Mouse (Mus musculus): ENCODE measurements around the gene Tenm3. TPM values are rescaled to one million over a fixed set of nuclear protein-coding genes. Genes with fewer than 3 reads are reported as not detected.

Gene Tenm3
- polyA plus RNA-seq, 1 experiment from 2014 or later: 23.4 TPM

- Histone ChIP-seq H3K9me3 (no peaks in the 10 kb centered on the region), H3K9ac (replicated peaks) (no peak overlapping the region), H3K4me1 (peaks cover 26% of the 10 kb centered on the region), H3K27me3 (no peaks in the 10 kb centered on the region), H3K4me2 (replicated peaks) (no peak overlapping the region), H3K36me3 (no peaks in the 10 kb centered on the region), H3K27ac (replicated peaks) (no peak overlapping the region), H3K4me3 (no peak overlapping the region)
- peak; percentile 30; the same call in 1 of the 2 replicates for ATAC-seq (replicated peaks)
- WGBS: 32% methylated on average over 6 of the region's 6 CpGs
Measured at GRCm38 (mm10) chr8:48490635-48491165, 353.1 kb downstream of the Tenm3 start.

DNA sequence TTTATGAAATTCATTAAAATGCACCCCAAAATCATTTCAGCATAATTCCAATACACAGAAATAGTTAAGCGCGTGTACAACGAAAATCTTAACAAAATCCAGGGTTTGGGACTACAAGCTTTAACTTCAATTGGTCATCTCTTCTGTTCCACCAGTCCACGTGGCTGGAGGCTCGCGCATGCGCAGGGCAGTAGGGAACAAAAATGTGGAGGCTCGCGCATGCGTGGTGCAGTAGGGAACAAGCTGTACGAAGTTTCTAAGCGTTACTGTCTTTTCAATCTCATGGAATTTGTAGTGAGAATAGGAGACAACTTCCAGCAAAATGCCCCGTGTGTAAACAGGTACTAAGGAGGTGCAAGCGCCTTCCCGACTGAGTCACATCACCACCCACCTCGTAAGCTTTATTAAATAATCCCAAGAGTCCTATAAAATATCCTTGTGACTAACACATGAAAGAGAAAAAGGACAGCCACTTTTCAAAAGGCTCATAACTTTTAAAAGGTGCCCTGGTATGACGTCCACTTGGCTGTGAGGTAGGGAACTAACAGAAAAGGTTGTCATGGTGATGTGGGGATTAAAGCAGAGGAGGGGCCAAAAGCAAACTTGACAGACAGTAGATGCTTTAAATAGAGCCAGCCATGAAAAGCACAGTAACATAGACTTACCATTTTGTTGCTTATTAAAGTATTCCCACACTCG lies 353.7 kb downstream of the Tenm3 start:
- no peaks in the 10 kb centered on the region for H3K9me3 ChIP-seq
- H3K36me3 ChIP-seq: no peaks in the 10 kb centered on the region
- H3K4me3 ChIP-seq: no peak overlapping the region
- peaks cover 26% of the 10 kb centered on the region for H3K4me1 ChIP-seq
- 48% methylated on average over 18 of the region's 18 CpGs for WGBS
- H3K27me3 ChIP-seq: no peaks in the 10 kb centered on the region
- peak; percentile 32; the same call in 1 of the 2 replicates for ATAC-seq (replicated peaks)
- H3K4me2 ChIP-seq (replicated peaks): peak overlapping the region; percentile 27
- H3K27ac ChIP-seq (replicated peaks): no peak overlapping the region
- H3K9ac ChIP-seq (replicated peaks): no peak overlapping the region

DNA sequence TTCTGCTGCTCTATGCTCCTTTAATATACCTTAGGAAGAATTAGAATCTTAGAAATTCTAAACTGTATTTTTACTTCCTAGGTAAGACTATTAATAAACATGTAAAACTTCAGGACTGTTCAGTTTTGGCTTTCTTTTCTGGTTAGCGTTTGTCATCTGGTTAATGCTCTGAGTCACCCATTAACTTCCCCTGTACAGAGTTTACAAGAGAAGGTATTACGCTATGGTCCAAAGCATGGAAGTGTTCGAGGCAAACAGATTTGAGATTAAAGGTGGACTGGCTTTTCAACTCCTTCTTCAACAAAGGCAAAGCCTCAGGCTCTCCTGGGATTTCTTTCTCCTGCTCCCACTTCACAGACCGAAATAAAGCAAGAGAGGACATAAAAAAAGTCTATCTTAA lies 354.3 kb downstream of the Tenm3 start:
- Histone ChIP-seq H3K4me1 (peaks cover 26% of the 10 kb centered on the region), H3K9ac (replicated peaks) (no peak overlapping the region), H3K36me3 (no peaks in the 10 kb centered on the region), H3K4me3 (no peak overlapping the region), H3K4me2 (replicated peaks) (no peak overlapping the region), H3K27ac (replicated peaks) (no peak overlapping the region), H3K9me3 (no peaks in the 10 kb centered on the region), H3K27me3 (no peaks in the 10 kb centered on the region)
- no peak for ATAC-seq (replicated peaks)
- 62% methylated on average over 4 of the region's 4 CpGs for WGBS

GRCm38 (mm10) chr8:48488809-48489208 lies 354.9 kb downstream of the Tenm3 start:
- Histone ChIP-seq H3K9ac (replicated peaks) (no peak overlapping the region), H3K4me2 (replicated peaks) (no peak overlapping the region), H3K4me3 (no peak overlapping the region), H3K27ac (replicated peaks) (no peak overlapping the region), H3K27me3 (no peaks in the 10 kb centered on the region), H3K36me3 (no peaks in the 10 kb centered on the region), H3K9me3 (no peaks in the 10 kb centered on the region), H3K4me1 (peaks cover 26% of the 10 kb centered on the region)
- 0 out of 2 replicates have a peak, but pooled peaks have one; percentile 23 for ATAC-seq (replicated peaks)
- 58% methylated on average over 7 of the region's 7 CpGs for WGBS

GRCm38 (mm10) chr8:48484143-48484542 lies 359.6 kb downstream of the Tenm3 start:
- no peaks in the 10 kb centered on the region for H3K27me3 ChIP-seq
- no peaks in the 10 kb centered on the region for H3K9me3 ChIP-seq
- 76% methylated on average over 5 of the region's 5 CpGs for WGBS
- H3K27ac ChIP-seq (replicated peaks): no peak overlapping the region
- H3K9ac ChIP-seq (replicated peaks): no peak overlapping the region
- H3K4me3 ChIP-seq: no peak overlapping the region
- no peaks in the 10 kb centered on the region for H3K36me3 ChIP-seq
- ATAC-seq (replicated peaks): no peak
- H3K4me2 ChIP-seq (replicated peaks): no peak overlapping the region
- H3K4me1 ChIP-seq: peaks cover 25% of the 10 kb centered on the region

DNA sequence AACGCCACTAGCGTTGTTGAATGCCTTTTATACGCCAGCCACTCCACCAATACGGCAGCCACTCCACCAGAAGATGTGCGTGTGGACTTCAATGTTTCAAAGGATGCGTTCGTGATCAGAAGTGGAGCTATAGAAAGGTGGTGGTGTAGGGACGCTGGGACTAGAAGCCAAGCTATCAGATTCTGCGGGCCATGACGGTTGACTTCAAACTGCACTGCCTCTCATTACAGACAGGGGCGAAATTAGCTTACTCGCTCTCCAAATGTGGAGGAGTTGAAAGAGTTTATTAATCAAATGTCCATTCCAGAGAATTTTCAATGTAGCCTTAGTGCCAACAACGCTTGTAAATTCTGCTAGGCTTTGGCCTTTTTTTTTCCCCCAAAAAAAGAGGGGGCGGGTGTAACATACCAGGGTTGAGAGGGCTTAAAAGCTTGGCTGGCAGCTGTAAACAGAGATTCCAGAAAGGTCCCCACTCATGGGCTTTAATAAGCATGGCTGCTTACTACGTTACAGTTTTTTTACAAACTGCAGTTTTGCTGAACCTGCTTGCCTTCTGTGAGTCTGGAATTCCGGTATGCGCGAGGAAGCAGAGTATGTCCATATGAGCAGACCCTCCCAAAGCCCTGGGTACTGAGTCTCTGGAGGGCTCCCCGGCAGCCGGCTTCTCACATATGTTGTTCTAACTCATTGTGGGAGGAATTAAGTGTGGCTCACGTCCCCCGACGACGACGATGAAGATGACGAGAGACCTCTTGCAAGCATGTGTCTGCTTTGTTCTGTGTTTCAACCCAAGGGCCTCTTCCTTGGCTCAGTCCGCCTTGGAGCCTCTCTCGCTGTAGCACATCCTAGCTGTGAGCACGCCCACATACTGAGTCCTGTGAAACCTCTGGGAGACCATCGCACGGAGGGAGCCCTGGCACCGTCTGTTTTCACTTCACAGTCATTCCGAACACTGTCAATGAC lies 361.8 kb downstream of the Tenm3 start:
- no peak overlapping the region for H3K4me2 ChIP-seq (replicated peaks)

DNA sequence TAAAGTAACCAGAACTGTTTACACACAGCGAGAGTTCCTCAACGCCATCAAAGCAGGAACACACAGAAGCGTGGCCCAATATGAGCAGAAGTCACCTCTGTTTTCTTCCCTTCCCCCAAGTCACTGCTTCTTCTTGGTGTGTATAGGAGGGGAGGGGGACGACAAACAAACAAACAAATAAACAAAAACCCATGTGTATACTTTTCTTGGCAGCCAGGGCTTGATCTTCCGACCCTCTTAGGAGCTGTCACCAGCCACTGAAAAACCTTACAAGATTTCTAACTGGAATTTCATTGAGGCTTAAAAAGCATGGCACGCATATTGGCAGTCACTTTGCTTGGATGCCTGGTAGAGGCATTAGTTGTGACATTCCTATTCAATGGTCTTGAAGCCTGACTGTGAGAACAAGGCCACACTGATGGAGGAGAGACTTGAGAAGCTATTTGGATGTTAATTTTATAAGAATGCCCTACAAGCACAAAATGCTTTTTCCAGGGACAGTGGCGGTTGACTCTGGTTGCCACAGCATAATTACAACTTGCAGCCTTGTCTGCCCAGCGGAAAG lies 366.3 kb downstream of the Tenm3 start:
- Histone ChIP-seq H3K4me2 (replicated peaks) (no peak overlapping the region), H3K4me3 (no peak overlapping the region), H3K4me1 (peaks cover 19% of the 10 kb centered on the region), H3K9ac (replicated peaks) (no peak overlapping the region), H3K9me3 (no peaks in the 10 kb centered on the region), H3K27me3 (no peaks in the 10 kb centered on the region), H3K36me3 (no peaks in the 10 kb centered on the region), H3K27ac (replicated peaks) (no peak overlapping the region)
- ATAC-seq (replicated peaks): 0 out of 2 replicates have a peak, but pooled peaks have one; percentile 33
- WGBS: 37% methylated on average over 8 of the region's 8 CpGs

More for the DNA sequence above, 361.8 kb downstream of the Tenm3 start:
- Histone ChIP-seq H3K4me1 (peaks cover 19% of the 10 kb centered on the region), H3K27me3 (no peaks in the 10 kb centered on the region), H3K9ac (replicated peaks) (no peak overlapping the region), H3K36me3 (no peaks in the 10 kb centered on the region), H3K27ac (replicated peaks) (no peak overlapping the region; the same call in 1 of the 2 replicates), H3K4me3 (no peak overlapping the region), H3K9me3 (no peaks in the 10 kb centered on the region)
- 0 out of 2 replicates have a peak, but pooled peaks have one; percentile 52 for ATAC-seq (replicated peaks)
- WGBS: 61% methylated on average over 33 of the region's 33 CpGs

- no peak overlapping the region for H3K4me2 ChIP-seq (replicated peaks)
- no peak overlapping the region for H3K9ac ChIP-seq (replicated peaks)
- no peak overlapping the region for H3K4me3 ChIP-seq
- H3K4me1 ChIP-seq: peaks cover 13% of the 10 kb centered on the region
- no peak for ATAC-seq (replicated peaks)
- no peaks in the 10 kb centered on the region for H3K9me3 ChIP-seq
- H3K27ac ChIP-seq (replicated peaks): no peak overlapping the region
- H3K36me3 ChIP-seq: no peaks in the 10 kb centered on the region
- WGBS: 51% methylated on average over 1 of the region's 1 CpGs
- H3K27me3 ChIP-seq: no peaks in the 10 kb centered on the region
Measured at GRCm38 (mm10) chr8:48476896-48477295, 366.9 kb downstream of the Tenm3 start.

- peaks cover 4% of the 10 kb centered on the region for H3K4me1 ChIP-seq
- no peak overlapping the region for H3K4me2 ChIP-seq (replicated peaks)
- no peaks in the 10 kb centered on the region for H3K27me3 ChIP-seq
- WGBS: 62% methylated on average over 5 of the region's 5 CpGs
- H3K4me3 ChIP-seq: no peak overlapping the region
- no peak overlapping the region for H3K9ac ChIP-seq (replicated peaks)
- no peaks in the 10 kb centered on the region for H3K36me3 ChIP-seq
- no peaks in the 10 kb centered on the region for H3K9me3 ChIP-seq
- 0 out of 2 replicates have a peak, but pooled peaks have one; percentile 53 for ATAC-seq (replicated peaks)
- H3K27ac ChIP-seq (replicated peaks): no peak overlapping the region
Measured at GRCm38 (mm10) chr8:48467633-48468032, 376.1 kb downstream of the Tenm3 start.

DNA sequence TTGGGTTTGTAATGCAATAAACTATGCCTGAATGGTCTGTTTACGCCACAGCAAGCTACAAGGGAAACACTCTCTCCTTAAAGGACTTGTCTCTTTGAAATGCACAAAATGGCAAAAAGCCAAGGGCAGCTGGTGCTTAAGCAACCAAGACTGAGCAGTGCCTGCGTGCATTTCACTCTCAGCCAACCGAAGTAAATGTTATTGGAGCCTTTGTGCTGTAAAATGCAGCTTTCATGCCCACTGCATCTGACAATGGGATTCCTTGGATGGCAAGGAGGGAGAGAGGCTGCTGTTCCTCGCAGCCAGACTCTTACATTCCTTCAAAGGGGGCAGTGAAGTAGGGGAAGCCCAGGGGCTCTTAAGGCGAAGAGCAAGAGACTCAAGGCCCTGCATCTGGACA lies 385.4 kb downstream of the Tenm3 start:
- Histone ChIP-seq H3K27ac (replicated peaks) (peak overlapping the region; percentile 80), H3K36me3 (no peaks in the 10 kb centered on the region), H3K27me3 (0 out of 2 replicates have a peak, but pooled peaks cover 2% of the 10 kb centered on the region), H3K4me2 (replicated peaks) (no peak overlapping the region), H3K9ac (replicated peaks) (no peak overlapping the region), H3K4me1 (peaks cover 29% of the 10 kb centered on the region), H3K4me3 (no peak overlapping the region), H3K9me3 (no peaks in the 10 kb centered on the region)
- peak; percentile 94 for ATAC-seq (replicated peaks)
- 2% methylated on average over 5 of the region's 5 CpGs for WGBS

DNA sequence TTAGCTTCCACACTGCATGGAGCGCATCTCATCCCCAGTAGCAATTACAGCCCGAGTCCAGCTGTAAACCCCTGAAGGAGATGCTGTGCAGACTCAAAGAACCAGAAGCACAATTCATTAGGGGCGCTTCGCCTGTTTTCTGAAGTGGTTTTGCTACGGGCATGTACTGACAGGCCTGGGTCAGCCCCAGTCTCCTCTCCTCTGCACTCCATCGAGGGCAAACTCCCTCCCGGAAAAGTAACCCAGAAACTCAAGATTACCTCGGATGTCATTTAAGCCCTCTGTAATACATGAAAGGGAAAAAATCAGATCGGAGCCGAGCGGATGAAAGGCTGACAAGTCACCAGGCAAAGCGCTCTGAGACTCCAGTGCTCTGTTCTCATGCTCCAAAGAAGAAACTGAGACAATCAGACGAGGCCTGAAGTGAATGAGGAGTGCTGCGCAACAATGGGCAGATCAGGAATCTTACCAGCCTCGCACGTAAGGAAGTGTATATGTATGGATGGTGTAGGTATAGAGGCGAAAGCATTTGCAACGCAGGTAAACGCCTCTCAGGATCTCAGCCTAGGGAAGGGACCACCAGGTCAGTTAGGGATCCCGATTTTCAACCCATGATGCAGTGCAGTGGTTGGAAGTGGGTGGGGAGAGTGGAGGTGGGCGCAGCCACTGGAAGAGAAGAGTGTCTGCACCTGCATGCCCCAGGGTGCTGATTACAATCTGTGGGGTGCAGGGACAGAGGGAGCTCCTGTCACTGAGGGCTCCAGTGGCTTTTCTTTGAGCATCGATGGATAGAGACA lies 387.2 kb downstream of the Tenm3 start:
- H3K4me3 ChIP-seq: peak overlapping the region; percentile 6; the same call in 1 of the 2 replicates
- H3K27ac ChIP-seq (replicated peaks): peak overlapping the region; percentile 17; the same call in 1 of the 2 replicates
- 18% methylated on average over 22 of the region's 22 CpGs for WGBS
- H3K27me3 ChIP-seq: 0 out of 2 replicates have a peak, but pooled peaks cover 2% of the 10 kb centered on the region
- peak overlapping the region; percentile 29 for H3K4me2 ChIP-seq (replicated peaks)
- H3K4me1 ChIP-seq: peaks cover 29% of the 10 kb centered on the region
- peak; percentile 8; the same call in 1 of the 2 replicates for ATAC-seq (replicated peaks)
- H3K9ac ChIP-seq (replicated peaks): 0 out of 2 replicates have a peak overlapping the region, but pooled peaks have one; percentile 11
- H3K9me3 ChIP-seq: no peaks in the 10 kb centered on the region
- H3K36me3 ChIP-seq: no peaks in the 10 kb centered on the region
